Mouse (Mus musculus) megakaryocyte, embryonic 14.5 days (primary cell): Measurements from ENCODE around the gene Smpd3.

Experiments used
- FLI1 ChIP-seq: IDR thresholded peaks from 2 replicates; pipeline ENCODE4 v1.6.1; 2012; ENCODE audit warnings: low read length, inconsistent platforms, mixed read lengths
- GATA1 ChIP-seq: IDR thresholded peaks from 3 replicates; pipeline ENCODE4 v1.6.1; 2012; ENCODE audit warnings: mixed read lengths, low read length, inconsistent platforms, borderline replicate concordance

GRCm38 (mm10) chr8:106265398-106265797 is 72.4 kb downstream of the Smpd3 start:
- no peak for TF ChIP-seq FLI1
- no peak for TF ChIP-seq GATA1
